Comparison of ENCODE assay signal across 11 mouse cellular contexts in the genomic region with DNA sequence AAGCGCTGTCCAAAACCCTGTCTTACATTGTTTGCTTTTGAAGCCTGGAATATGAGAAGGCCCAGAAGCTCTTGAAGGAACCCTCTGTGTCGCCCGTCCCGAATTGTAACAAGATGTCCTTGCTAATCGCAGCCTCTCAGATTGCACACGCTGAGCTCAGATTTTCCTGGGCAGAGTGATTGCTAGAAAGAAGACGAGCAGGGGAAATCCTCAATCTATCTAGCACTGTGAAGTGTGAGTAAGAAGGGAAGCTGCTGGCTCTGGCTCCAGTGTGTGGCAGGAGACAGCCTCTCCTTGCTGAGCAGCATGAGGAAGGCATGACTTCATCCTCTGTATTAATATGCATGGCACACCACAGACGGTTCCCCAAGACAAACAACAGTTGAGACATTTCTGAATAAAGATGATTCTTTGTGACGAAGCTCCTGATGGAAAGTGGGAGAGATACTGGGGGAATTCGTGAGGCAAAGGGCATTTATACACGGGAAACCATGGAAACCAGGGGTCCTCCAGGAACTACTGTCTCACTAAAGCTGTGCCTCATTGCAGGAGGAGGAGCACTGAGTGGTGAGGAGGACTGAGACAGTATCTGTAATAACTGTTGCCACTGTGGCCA. TPM values are rescaled to one million over a fixed set of nuclear protein-coding genes. Genes with fewer than 3 reads are reported as not detected.
A peak's percentile ranks its signal among the peaks of the same experiment; 100 is the strongest.
DNase-seq lines count a peak whose midpoint lies in the region; ATAC-seq and TF ChIP-seq lines count a peak whose summit lies in the region.
"Had no signal": no experiment of that assay in that cellular context is flagged by ENCODE, and none has a peak within 500 bp of the region (broad histone marks: within the 10 kb centered on the region; RNA-seq: fewer than 3 reads in every experiment).

No protein-coding gene starts in this region.

- no peaks in the 10 kb centered on the region for H3K9me3 ChIP-seq in embryonic facial prominence, embryonic 11.5 days (replicated peaks; ENCODE audit: control insufficient read depth, low read length)
- no peaks in the 10 kb centered on the region for H3K9me3 ChIP-seq in midbrain, postnatal 0 days (ENCODE audit: low read length)
- no peaks in the 10 kb centered on the region for H3K9me3 ChIP-seq in heart, embryonic 10.5 days
- no peaks in the 10 kb centered on the region for H3K9me3 ChIP-seq in intestine, embryonic 16.5 days (ENCODE audit: control insufficient read depth, low read length)
- H3K9me3 ChIP-seq: liver, embryonic 15.5 days had no signal

- H3K36me3 ChIP-seq in embryonic facial prominence, embryonic 11.5 days (replicated peaks; ENCODE audit: control insufficient read depth, insufficient read depth, low read depth, low read length), result no peaks in the 10 kb centered on the region
- no peaks in the 10 kb centered on the region for H3K36me3 ChIP-seq in midbrain, postnatal 0 days (ENCODE audit: insufficient read depth, low read length)
- H3K36me3 ChIP-seq in heart, embryonic 10.5 days, result no peaks in the 10 kb centered on the region
- H3K36me3 ChIP-seq in intestine, embryonic 16.5 days (ENCODE audit: control insufficient read depth, insufficient read depth, low read length), result no peaks in the 10 kb centered on the region
- H3K36me3 ChIP-seq: liver, embryonic 15.5 days had no signal

- WGBS in embryonic facial prominence, embryonic 11.5 days, result 40% methylated on average over 11 of the region's 11 CpGs
- WGBS in midbrain, postnatal 0 days, result 55% methylated on average over 11 of the region's 11 CpGs
- 76% methylated on average over 11 of the region's 11 CpGs for WGBS in heart, embryonic 10.5 days
- 65% methylated on average over 11 of the region's 11 CpGs for WGBS in intestine, embryonic 16.5 days

- TF ChIP-seq CTCF in midbrain, postnatal 0 days (IDR thresholded peaks at IDR 0.05), result no peak

- H3K4me3 ChIP-seq in embryonic facial prominence, embryonic 11.5 days (ENCODE audit: low read depth, low read length), result no peak overlapping the region
- H3K4me3 ChIP-seq in midbrain, postnatal 0 days (ENCODE audit: low read depth, low read length), result no peak overlapping the region
- H3K4me3 ChIP-seq in heart, embryonic 10.5 days, result no peak overlapping the region
- no peak overlapping the region for H3K4me3 ChIP-seq in intestine, embryonic 16.5 days (ENCODE audit: low read length)
- H3K4me3 ChIP-seq: liver, embryonic 15.5 days had no signal

- H3K27me3 ChIP-seq in embryonic facial prominence, embryonic 11.5 days (ENCODE audit: control insufficient read depth, insufficient read depth, low read length), result no peaks in the 10 kb centered on the region
- no peaks in the 10 kb centered on the region for H3K27me3 ChIP-seq in midbrain, postnatal 0 days (ENCODE audit: insufficient read depth, low read length)
- no peaks in the 10 kb centered on the region for H3K27me3 ChIP-seq in heart, embryonic 10.5 days (ENCODE audit: insufficient read depth, poor library complexity, severe bottlenecking)
- no peaks in the 10 kb centered on the region for H3K27me3 ChIP-seq in intestine, embryonic 16.5 days (replicated peaks; ENCODE audit: control insufficient read depth, insufficient read depth, low read length)
- H3K27me3 ChIP-seq: liver, embryonic 15.5 days had no signal

- peak; percentile 18 for DNase-seq in embryonic facial prominence, embryonic 11.5 days (ENCODE audit: low spot score)
- DNase-seq in frontal cortex, adult 2 months (ENCODE audit: extremely low spot score in 1 of 2, low spot score in 1 of 2), result peak; percentile 16 to 60
- peak; percentile 64 for DNase-seq in layer of hippocampus, adult 9-11 months
- DNase-seq in midbrain, postnatal 0 days (ENCODE audit: low spot score), result peak; percentile 47
- DNase-seq in adrenal gland, postnatal 4 days (ENCODE audit: low spot score in 2 of 2), result no peak
- no peak for DNase-seq in heart, embryonic 10.5 days (ENCODE audit: low spot score)
- DNase-seq in ovary, adult 18-20 months (ENCODE audit: low spot score), result no peak
- DNase-seq: cerebellum, adult 11-12 months; heart, adult 18-20 months had no signal

- ATAC-seq in embryonic facial prominence, embryonic 11.5 days (replicated peaks; ENCODE audit: insufficient number of reproducible peaks, low FRiP score, low TSS enrichment, low read depth), result no peak
- ATAC-seq in midbrain, postnatal 0 days (ENCODE audit: low FRiP score), result peak; percentile 69
- ATAC-seq in intestine, embryonic 16.5 days, result no peak

- no peak overlapping the region for H3K27ac ChIP-seq in embryonic facial prominence, embryonic 11.5 days (replicated peaks; ENCODE audit: low read depth, low read length)
- H3K27ac ChIP-seq in midbrain, postnatal 0 days (ENCODE audit: low read depth, low read length), result 0 out of 2 replicates have a peak overlapping the region, but pooled peaks have one; percentile 13
- H3K27ac ChIP-seq in heart, embryonic 10.5 days, result no peak overlapping the region
- no peak overlapping the region for H3K27ac ChIP-seq in intestine, embryonic 16.5 days (ENCODE audit: low read length)
- H3K27ac ChIP-seq: liver, embryonic 15.5 days had no signal

- no peak overlapping the region for H3K4me2 ChIP-seq in embryonic facial prominence, embryonic 11.5 days (ENCODE audit: low read depth, low read length)
- no peak overlapping the region for H3K4me2 ChIP-seq in midbrain, postnatal 0 days (ENCODE audit: low read depth, low read length, poor library complexity, severe bottlenecking)
- no peak overlapping the region for H3K4me2 ChIP-seq in intestine, embryonic 16.5 days (ENCODE audit: low read depth, low read length)
- H3K4me2 ChIP-seq: liver, embryonic 15.5 days had no signal

- no peaks in the 10 kb centered on the region; the same call in 1 of the 2 replicates for H3K4me1 ChIP-seq in embryonic facial prominence, embryonic 11.5 days (ENCODE audit: control insufficient read depth, insufficient read depth, low read length)
- 0 out of 2 replicates have a peak, but pooled peaks cover 3% of the 10 kb centered on the region for H3K4me1 ChIP-seq in midbrain, postnatal 0 days (ENCODE audit: insufficient read depth, low read length)
- no peaks in the 10 kb centered on the region for H3K4me1 ChIP-seq in heart, embryonic 10.5 days
- H3K4me1 ChIP-seq in intestine, embryonic 16.5 days (ENCODE audit: control insufficient read depth, insufficient read depth, low read length), result no peaks in the 10 kb centered on the region
- H3K4me1 ChIP-seq: liver, embryonic 15.5 days had no signal

- H3K9ac ChIP-seq in embryonic facial prominence, embryonic 11.5 days (replicated peaks; ENCODE audit: low read length), result no peak overlapping the region
- H3K9ac ChIP-seq in midbrain, postnatal 0 days (replicated peaks; ENCODE audit: low read length, poor library complexity, severe bottlenecking), result no peak overlapping the region
- H3K9ac ChIP-seq in intestine, embryonic 16.5 days (ENCODE audit: low read depth, low read length), result no peak overlapping the region
- H3K9ac ChIP-seq: liver, embryonic 15.5 days had no signal

RNA-seq across cellular contexts. Expression of gene Tnn, which starts 4.0 kb away (rescaled TPM):
- 1.4 and 1.6 TPM in 2 replicates for polyA plus RNA-seq in embryonic facial prominence, embryonic 11.5 days (2014; fragmentation: Nextera tagmentation; extraction: Ambion mirVana)
- 0.12 and 0.15 TPM in 2 replicates for polyA plus RNA-seq in frontal cortex, adult 2 months (2012; rRNA removed)
- total RNA-seq in midbrain, postnatal 0 days (2014; rRNA removed), result 0.11 and 0.14 TPM in 2 replicates
- polyA plus RNA-seq in midbrain, postnatal 0 days (2015; fragmentation: Nextera tagmentation; extraction: Ambion mirVana), result 0.05 TPM in 1 of 2 replicates, not detected in the other
- total RNA-seq in adrenal gland, postnatal 4 days (2021), result under 1 TPM; 0.45 to 0.93 TPM
- polyA plus RNA-seq in heart, embryonic 10.5 days (2016; fragmentation: Nextera tagmentation; extraction: Ambion mirVana), result not detected in 2 replicates
- polyA plus RNA-seq in intestine, embryonic 16.5 days (2015; fragmentation: Nextera tagmentation; extraction: Ambion mirVana), result 6.1 and 7.7 TPM in 2 replicates

RNA-seq across cellular contexts. Expression of gene Mrps14, which starts 45.6 kb away (rescaled TPM):
- polyA plus RNA-seq in embryonic facial prominence, embryonic 11.5 days (2014; fragmentation: Nextera tagmentation; extraction: Ambion mirVana), result 244 and 248 TPM in 2 replicates
- 54.2 and 56.7 TPM in 2 replicates for polyA plus RNA-seq in frontal cortex, adult 2 months (2012; rRNA removed)
- total RNA-seq in midbrain, postnatal 0 days (2014; rRNA removed), result 10.6 and 17.7 TPM in 2 replicates
- 110 and 111 TPM in 2 replicates for polyA plus RNA-seq in midbrain, postnatal 0 days (2015; fragmentation: Nextera tagmentation; extraction: Ambion mirVana)
- total RNA-seq in adrenal gland, postnatal 4 days (2021), result 10 to 100 TPM; 85.5 to 87.2 TPM
- polyA plus RNA-seq in heart, embryonic 10.5 days (2016; fragmentation: Nextera tagmentation; extraction: Ambion mirVana), result 195 and 204 TPM in 2 replicates
- polyA plus RNA-seq in intestine, embryonic 16.5 days (2015; fragmentation: Nextera tagmentation; extraction: Ambion mirVana), result 273 and 306 TPM in 2 replicates

Comparison
In these comparisons a context has a peak if more than half of its experiments do, and no peak if none do; other contexts are left out.
1. DNase-seq: peak in embryonic facial prominence, embryonic 11.5 days (single experiment), frontal cortex, adult 2 months (2 of 2), layer of hippocampus, adult 9-11 months (single experiment) and midbrain, postnatal 0 days (single experiment); none in adrenal gland, postnatal 4 days (0 of 2), heart, embryonic 10.5 days (single experiment) and ovary, adult 18-20 months (single experiment).